Mouse (Mus musculus): Measurements from ENCODE around the gene Etnppl.

DNA sequence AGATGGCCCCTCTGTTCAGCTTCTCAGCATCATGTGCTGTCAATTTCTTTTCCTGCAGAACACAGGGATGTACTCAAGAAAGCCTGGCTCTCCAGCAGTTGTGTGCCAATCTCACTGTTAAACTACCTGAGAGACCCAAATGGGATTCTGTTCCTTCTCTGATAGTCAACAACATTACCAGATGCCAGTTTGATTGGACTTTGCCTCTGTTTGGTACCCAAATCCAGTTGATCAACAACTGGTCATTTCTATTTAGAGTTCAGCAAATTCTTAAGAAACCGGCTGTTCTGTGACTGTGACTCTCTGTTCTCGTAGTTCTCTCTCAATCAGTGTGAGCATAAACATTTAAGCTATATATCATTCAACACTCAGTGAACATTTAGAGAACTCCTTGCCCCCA lies 64.0 kb downstream of the Etnppl start:
- no peak for TF ChIP-seq CTCF (IDR thresholded peaks at IDR 0.05; ENCODE audit: borderline replicate concordance, extremely low read depth, insufficient read depth, insufficient read length)
- no peak for TF ChIP-seq POLR2A (IDR thresholded peaks at IDR 0.05; ENCODE audit: borderline replicate concordance, extremely low read depth, insufficient read depth, insufficient read length, poor library complexity, severe bottlenecking)
